ENCODE assay signal across 16 mouse cellular contexts in genomic region chr6:121617476-121617875, GRCm38 (mm10).
A peak's percentile ranks its signal among the peaks of the same experiment; 100 is the strongest.
DNase-seq lines count a peak whose midpoint lies in the region; ATAC-seq lines count a peak whose summit lies in the region.
"Had no signal": no experiment of that assay in that cellular context is flagged by ENCODE, and none has a peak within 500 bp of the region (broad histone marks: within the 10 kb centered on the region; RNA-seq: fewer than 3 reads in every experiment).

No protein-coding gene starts in this region.

- no peak for ATAC-seq in frontal cortex, adult (ENCODE audit: low TSS enrichment)
- ATAC-seq: forebrain, embryonic 14.5 days had no signal

- peak; percentile 8 for DNase-seq in kidney, postnatal 10 days
- no peak for DNase-seq in kidney, adult 18-20 months
- peak; percentile 12 for DNase-seq in retina, embryonic 14.5 days (ENCODE audit: low spot score)
- no peak for DNase-seq in retina, postnatal 1 day
- peak; percentile 40 for DNase-seq in embryo, embryonic 9.5 days (ENCODE audit: extremely low spot score)
- DNase-seq in yolk sac, embryonic 10.5 days (ENCODE audit: low spot score) = peak; percentile 51
- DNase-seq in ovary, postnatal 14 days (ENCODE audit: low spot score) = no peak
- DNase-seq: adrenal gland, postnatal 10 days; cerebellum, adult 11 months; cerebellum, adult 8-10 months; cerebellum, postnatal 25 days; gastrocnemius, postnatal 36 days; heart, adult 11 months; heart, postnatal 14 days had no signal

Comparison
In these comparisons a context has a peak if more than half of its experiments do, and no peak if none do; other contexts are left out.
1. DNase-seq: peak in kidney, postnatal 10 days (single experiment), retina, embryonic 14.5 days (single experiment), embryo, embryonic 9.5 days (single experiment) and yolk sac, embryonic 10.5 days (single experiment); none in kidney, adult 18-20 months (single experiment), retina, postnatal 1 day (single experiment) and ovary, postnatal 14 days (single experiment).